Mouse (Mus musculus): ENCODE results near the gene Tmc3. TPM values are rescaled to one million over a fixed set of nuclear protein-coding genes. Genes with fewer than 3 reads are reported as not detected.

Tmc3 gene
- total and polyA plus RNA-seq, 3 experiments, result 0.71 TPM; not detected in 2

DNA sequence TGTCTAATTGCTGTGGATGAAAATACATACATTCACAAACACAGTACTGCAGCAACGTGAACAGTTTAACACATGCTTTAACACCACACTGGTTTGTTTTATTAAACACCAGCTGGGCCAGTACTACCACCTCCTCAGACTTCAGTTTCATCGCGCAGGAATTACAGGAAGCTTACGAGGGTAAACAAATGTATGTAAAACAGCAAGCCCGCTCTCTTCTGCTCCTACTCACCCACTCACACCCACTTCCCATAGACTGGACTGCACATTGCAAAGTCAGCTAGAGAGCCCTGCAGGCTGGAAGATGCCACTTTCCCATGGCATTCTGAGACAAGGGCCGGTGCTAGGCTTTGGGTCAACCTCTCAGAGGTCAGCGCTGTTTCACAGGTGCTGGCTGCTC, 64.1 kb downstream of the Tmc3 start:
- no peaks in the 10 kb centered on the region for H3K9me3 ChIP-seq (replicated peaks)
- ATAC-seq (ENCODE audit: extremely low read depth, insufficient number of reproducible peaks, low FRiP score, poor library complexity, severe bottlenecking) (no peak), DNase-seq (ENCODE audit: low spot score) (no peak)
- no peak overlapping the region for H3K4me3 ChIP-seq (ENCODE audit: low read depth, low read length)
- no peaks in the 10 kb centered on the region for H3K36me3 ChIP-seq (replicated peaks)
- no peaks in the 10 kb centered on the region for H3K4me1 ChIP-seq (ENCODE audit: insufficient read depth, low read depth, low read length)
- H3K27me3 ChIP-seq (ENCODE audit: insufficient read depth, low read length), result peaks cover 14% of the 10 kb centered on the region; the same call in 1 of the 2 replicates
- TF ChIP-seq GATA2 (IDR thresholded peaks at IDR 0.05; ENCODE audit: borderline replicate concordance, low read depth, low read length) (no peak), CTCF (IDR thresholded peaks at IDR 0.05; ENCODE audit: low read depth, low read length) (no peak), POLR2AphosphoS5 (IDR thresholded peaks at IDR 0.05; ENCODE audit: insufficient replicate concordance, low read depth, low read length) (no peak), GATA1 (IDR thresholded peaks at IDR 0.05; ENCODE audit: borderline replicate concordance, low read length) (no peak), TAL1 (conservative IDR thresholded peaks at IDR 0.05; ENCODE audit: low read depth, low read length) (no peak)

GRCm38 (mm10) chr7:83650638-83651037, 65.9 kb downstream of the Tmc3 start:
- TF ChIP-seq POLR2AphosphoS5 (IDR thresholded peaks at IDR 0.05; ENCODE audit: insufficient replicate concordance, low read depth, low read length), result no peak
- no peak for TF ChIP-seq CTCF (IDR thresholded peaks at IDR 0.05; ENCODE audit: low read depth, low read length)
- no peak for TF ChIP-seq TAL1 (conservative IDR thresholded peaks at IDR 0.05; ENCODE audit: low read depth, low read length)
- no peak for TF ChIP-seq GATA2 (IDR thresholded peaks at IDR 0.05; ENCODE audit: borderline replicate concordance, low read depth, low read length)
- no peak for TF ChIP-seq GATA1 (IDR thresholded peaks at IDR 0.05; ENCODE audit: borderline replicate concordance, low read length)
- Histone ChIP-seq H3K36me3 (replicated peaks) (no peaks in the 10 kb centered on the region), H3K4me3 (ENCODE audit: low read depth, low read length) (no peak overlapping the region), H3K9me3 (replicated peaks) (no peaks in the 10 kb centered on the region), H3K27me3 (ENCODE audit: insufficient read depth, low read length) (peaks cover 23% of the 10 kb centered on the region), H3K4me1 (ENCODE audit: insufficient read depth, low read depth, low read length) (no peaks in the 10 kb centered on the region)
- ATAC-seq (ENCODE audit: extremely low read depth, insufficient number of reproducible peaks, low FRiP score, poor library complexity, severe bottlenecking) (no peak), DNase-seq (ENCODE audit: low spot score) (no peak)

DNA sequence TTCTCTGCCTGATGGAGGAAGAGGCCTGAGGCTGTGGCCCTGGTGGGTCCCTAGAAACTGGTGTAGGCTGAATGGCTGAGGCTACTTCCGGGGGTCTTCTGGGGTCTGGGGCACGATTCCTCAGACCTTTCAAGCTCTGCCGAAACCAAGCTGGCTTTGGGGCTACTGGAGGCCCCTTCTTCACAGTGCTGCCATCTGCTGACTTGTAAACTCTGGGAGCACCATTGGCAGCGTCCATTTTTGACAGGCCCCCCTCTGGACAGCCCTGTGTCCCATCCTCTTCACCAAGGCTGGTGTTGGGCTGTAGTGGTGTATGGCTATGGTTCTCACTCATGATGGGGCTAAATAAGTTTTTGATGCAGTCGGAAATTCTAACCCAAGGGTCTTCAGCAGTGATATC, 67.8 kb downstream of the Tmc3 start:
- ATAC-seq (ENCODE audit: extremely low read depth, insufficient number of reproducible peaks, low FRiP score, poor library complexity, severe bottlenecking) (no peak), DNase-seq (ENCODE audit: low spot score) (no peak)
- H3K36me3 ChIP-seq (replicated peaks), result no peaks in the 10 kb centered on the region
- H3K27me3 ChIP-seq (ENCODE audit: insufficient read depth, low read length), result peaks cover 23% of the 10 kb centered on the region
- no peaks in the 10 kb centered on the region for H3K9me3 ChIP-seq (replicated peaks)
- no peaks in the 10 kb centered on the region for H3K4me1 ChIP-seq (ENCODE audit: insufficient read depth, low read depth, low read length)
- TF ChIP-seq TAL1 (conservative IDR thresholded peaks at IDR 0.05; ENCODE audit: low read depth, low read length) (no peak), POLR2AphosphoS5 (IDR thresholded peaks at IDR 0.05; ENCODE audit: insufficient replicate concordance, low read depth, low read length) (no peak), CTCF (IDR thresholded peaks at IDR 0.05; ENCODE audit: low read depth, low read length) (no peak), GATA2 (IDR thresholded peaks at IDR 0.05; ENCODE audit: borderline replicate concordance, low read depth, low read length) (no peak), GATA1 (IDR thresholded peaks at IDR 0.05; ENCODE audit: borderline replicate concordance, low read length) (no peak)
- H3K4me3 ChIP-seq (ENCODE audit: low read depth, low read length), result no peak overlapping the region

- Histone ChIP-seq H3K9me3 (replicated peaks) (no peaks in the 10 kb centered on the region), H3K36me3 (replicated peaks) (no peaks in the 10 kb centered on the region), H3K4me3 (ENCODE audit: low read depth, low read length) (no peak overlapping the region), H3K27me3 (ENCODE audit: insufficient read depth, low read length) (peaks cover 23% of the 10 kb centered on the region), H3K4me1 (ENCODE audit: insufficient read depth, low read depth, low read length) (no peaks in the 10 kb centered on the region)
- TF ChIP-seq GATA2 (IDR thresholded peaks at IDR 0.05; ENCODE audit: borderline replicate concordance, low read depth, low read length) (no peak), TAL1 (conservative IDR thresholded peaks at IDR 0.05; ENCODE audit: low read depth, low read length) (no peak), GATA1 (IDR thresholded peaks at IDR 0.05; ENCODE audit: borderline replicate concordance, low read length) (no peak), POLR2AphosphoS5 (IDR thresholded peaks at IDR 0.05; ENCODE audit: insufficient replicate concordance, low read depth, low read length) (no peak), CTCF (IDR thresholded peaks at IDR 0.05; ENCODE audit: low read depth, low read length) (no peak)
- no peak for ATAC-seq (ENCODE audit: extremely low read depth, insufficient number of reproducible peaks, low FRiP score, poor library complexity, severe bottlenecking)
- no peak for DNase-seq (ENCODE audit: low spot score)
Measured at GRCm38 (mm10) chr7:83653605-83654051, 68.9 kb downstream of the Tmc3 start.

DNA sequence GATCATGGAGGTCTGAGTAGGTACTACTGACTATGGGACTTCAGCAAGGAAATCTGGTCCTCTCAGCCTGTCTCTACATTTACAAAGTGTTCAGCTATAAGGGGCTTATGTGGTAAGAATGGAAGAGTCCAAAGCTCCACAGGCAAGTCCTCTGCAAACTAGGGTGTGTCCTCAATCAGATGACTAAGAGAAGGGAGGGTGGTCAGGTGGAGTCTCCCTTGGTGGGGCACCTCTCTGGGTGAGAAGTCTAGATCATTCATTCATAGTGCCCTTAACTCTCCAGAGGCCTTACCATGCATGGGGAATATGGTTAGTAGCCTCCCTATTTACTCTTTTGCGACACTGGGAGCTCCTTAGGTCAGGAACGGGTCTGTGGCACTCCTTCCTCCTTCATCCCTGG, 69.5 kb downstream of the Tmc3 start:
- Histone ChIP-seq H3K4me3 (ENCODE audit: low read depth, low read length) (no peak overlapping the region), H3K36me3 (replicated peaks) (no peaks in the 10 kb centered on the region), H3K27me3 (ENCODE audit: insufficient read depth, low read length) (peaks cover 23% of the 10 kb centered on the region), H3K4me1 (ENCODE audit: insufficient read depth, low read depth, low read length) (no peaks in the 10 kb centered on the region), H3K9me3 (replicated peaks) (no peaks in the 10 kb centered on the region)
- DNase-seq (ENCODE audit: low spot score) (no peak), ATAC-seq (ENCODE audit: extremely low read depth, insufficient number of reproducible peaks, low FRiP score, poor library complexity, severe bottlenecking) (no peak)
- TF ChIP-seq POLR2AphosphoS5 (IDR thresholded peaks at IDR 0.05; ENCODE audit: insufficient replicate concordance, low read depth, low read length) (no peak), TAL1 (conservative IDR thresholded peaks at IDR 0.05; ENCODE audit: low read depth, low read length) (no peak), CTCF (IDR thresholded peaks at IDR 0.05; ENCODE audit: low read depth, low read length) (no peak), GATA1 (IDR thresholded peaks at IDR 0.05; ENCODE audit: borderline replicate concordance, low read length) (no peak), GATA2 (IDR thresholded peaks at IDR 0.05; ENCODE audit: borderline replicate concordance, low read depth, low read length) (no peak)

- H3K27me3 ChIP-seq (ENCODE audit: insufficient read depth, low read length), result peaks cover 21% of the 10 kb centered on the region
- ATAC-seq (ENCODE audit: extremely low read depth, insufficient number of reproducible peaks, low FRiP score, poor library complexity, severe bottlenecking), result no peak
- H3K36me3 ChIP-seq (replicated peaks), result no peaks in the 10 kb centered on the region
- H3K4me1 ChIP-seq (ENCODE audit: insufficient read depth, low read depth, low read length), result no peaks in the 10 kb centered on the region
- no peak for DNase-seq (ENCODE audit: low spot score)
- no peaks in the 10 kb centered on the region for H3K9me3 ChIP-seq (replicated peaks)
- no peak overlapping the region for H3K4me3 ChIP-seq (ENCODE audit: low read depth, low read length)
- TF ChIP-seq GATA1 (IDR thresholded peaks at IDR 0.05; ENCODE audit: borderline replicate concordance, low read length), result no peak
- no peak for TF ChIP-seq POLR2AphosphoS5 (IDR thresholded peaks at IDR 0.05; ENCODE audit: insufficient replicate concordance, low read depth, low read length)
- no peak for TF ChIP-seq TAL1 (conservative IDR thresholded peaks at IDR 0.05; ENCODE audit: low read depth, low read length)
- TF ChIP-seq GATA2 (IDR thresholded peaks at IDR 0.05; ENCODE audit: borderline replicate concordance, low read depth, low read length), result no peak
- no peak for TF ChIP-seq CTCF (IDR thresholded peaks at IDR 0.05; ENCODE audit: low read depth, low read length)
Measured at GRCm38 (mm10) chr7:83654938-83655630, 70.4 kb downstream of the Tmc3 start.
